Mouse (Mus musculus): ENCODE measurements at regions not wholly inside any gene's neighbourhood (a gene's known extent, or its start where the extent isn't known, plus 50 kb on each side); places are given as distances from the start of the nearest gene placed in this dataset.
"Not testable (repeated sequence)": the region's sequence is repeated elsewhere in the genome, so short reads cannot be mapped to it uniquely, and the experiment has no call there.

DNA sequence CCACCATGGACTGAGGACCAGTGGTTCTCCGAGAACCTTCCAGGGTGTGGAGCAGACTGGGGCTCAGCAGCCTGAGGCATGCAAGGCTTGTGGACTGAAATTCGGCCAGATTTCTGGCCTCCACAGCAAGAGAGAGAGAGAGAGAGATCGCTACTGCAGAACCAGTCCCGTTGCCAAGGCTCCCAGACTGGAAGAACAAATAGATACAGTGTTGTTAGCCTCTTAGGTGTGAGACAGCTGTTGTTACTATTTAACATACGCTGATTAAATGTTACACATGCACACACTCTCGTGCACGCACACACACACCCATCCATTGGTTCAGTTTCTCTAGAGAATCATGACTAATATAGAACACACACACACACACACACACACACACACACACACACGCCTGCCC lies 133.4 kb upstream of the Ajap1 start:
- in situ Hi-C loops (cut with MboI, MseI), result no loop called here

DNA sequence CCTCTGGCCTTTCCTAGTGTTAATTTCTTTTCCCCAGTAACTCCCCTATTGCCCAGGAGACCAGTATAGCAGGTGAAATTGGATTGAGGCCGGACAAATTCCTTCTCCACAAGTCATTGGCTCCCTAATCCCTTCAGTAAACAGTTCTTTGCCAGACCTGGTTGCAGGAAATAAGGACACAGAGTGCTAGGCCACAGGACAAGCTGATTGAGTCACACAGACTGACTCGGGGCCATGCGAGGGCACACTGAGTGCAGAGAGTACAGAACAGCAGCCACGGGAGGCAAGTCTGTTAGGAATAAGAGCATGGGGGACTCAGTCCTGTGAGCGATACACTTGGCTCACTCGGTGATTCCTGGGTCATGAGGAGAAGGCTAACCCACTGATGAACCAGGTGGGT lies 134.3 kb upstream of the Ajap1 start:
- in situ Hi-C loops (cut with MboI, MseI), result no loop called here

DNA sequence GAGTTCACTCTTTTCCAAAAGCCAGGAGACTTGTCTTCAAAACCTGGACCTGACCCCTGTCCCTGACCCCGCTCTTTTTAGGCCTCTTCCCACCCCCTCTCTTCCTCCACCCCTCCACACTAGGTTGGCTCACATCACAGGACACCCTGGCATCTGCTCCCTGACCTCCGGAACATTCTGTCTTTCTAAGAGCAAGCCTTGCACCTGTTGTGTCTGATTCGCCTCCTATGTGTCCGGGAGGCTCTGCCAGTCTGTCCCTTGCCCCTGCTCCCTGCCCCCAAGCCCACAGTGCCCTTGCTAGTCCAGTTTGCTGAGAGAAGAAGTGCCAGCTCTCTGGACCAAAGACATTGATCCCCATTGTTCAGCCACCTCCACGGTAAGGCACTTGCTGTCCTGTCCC lies 138.3 kb upstream of the Ajap1 start:
- in situ Hi-C loops (cut with MboI, MseI), result loop anchor here in 1 of 2 experiments (10.0 kb wide), 1 partner anchor 1384 kb away; no protein-coding TSS in a partner anchor

DNA sequence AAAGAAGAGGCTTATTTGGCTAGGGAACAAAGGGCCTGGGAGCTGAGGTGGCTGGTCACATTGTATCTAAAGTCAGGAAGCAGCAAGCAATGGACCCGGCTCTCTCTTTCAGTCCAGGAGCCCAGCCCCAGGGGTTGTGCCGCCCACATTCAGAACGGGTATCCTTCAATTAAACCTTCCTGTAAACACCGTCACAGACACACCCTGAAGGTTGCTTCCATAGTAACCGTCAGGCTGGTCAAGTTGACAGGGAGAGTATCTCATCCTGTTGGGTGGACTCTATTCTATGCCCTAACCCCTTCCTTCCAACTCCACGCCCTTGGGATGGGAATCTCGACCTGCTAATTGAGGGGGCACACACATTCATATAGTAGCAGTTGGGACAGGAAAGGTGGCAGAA lies 148.6 kb upstream of the Ajap1 start:
- in situ Hi-C loops (cut with MboI, MseI), result no loop called here

DNA sequence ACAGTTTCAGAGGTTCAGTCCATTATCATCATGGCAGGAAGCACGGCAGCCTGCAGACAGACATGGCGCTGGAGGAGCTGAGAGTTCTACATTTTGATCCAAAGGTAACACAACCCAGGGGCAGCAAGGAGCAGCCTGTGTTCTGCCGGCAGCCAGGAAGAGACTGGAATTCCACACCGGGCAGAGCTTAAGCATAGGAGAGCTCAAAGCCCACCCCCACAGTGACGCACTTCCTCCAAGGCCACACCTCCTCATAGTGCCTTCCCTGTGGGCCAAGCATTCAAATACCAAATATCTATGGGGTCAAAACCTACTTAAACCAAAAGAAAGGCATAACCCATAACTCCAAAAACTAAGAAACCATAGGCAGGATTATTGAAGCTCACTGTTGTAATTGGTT lies 149.4 kb upstream of the Ajap1 start:
- in situ Hi-C loops (cut with MboI, MseI), result no loop called here

DNA sequence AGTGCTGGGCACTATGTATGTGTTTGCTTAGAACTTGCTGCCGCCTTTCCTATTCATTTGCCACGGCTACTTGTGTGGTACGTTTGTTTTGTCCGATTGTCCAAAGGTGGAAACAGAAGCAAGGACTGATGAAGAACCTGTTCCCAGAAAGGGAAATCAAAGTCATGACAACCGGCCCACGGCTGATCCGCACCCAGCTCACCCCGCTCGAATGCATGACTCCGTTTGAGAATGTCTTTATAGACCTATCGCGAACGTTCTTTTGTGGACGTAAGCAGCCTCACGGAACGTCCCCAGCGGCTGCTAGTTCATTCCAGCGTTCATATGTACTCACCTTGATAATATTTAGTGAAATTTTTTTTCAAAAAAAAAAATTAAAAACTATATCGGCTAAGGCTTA lies 149.9 kb upstream of the Ajap1 start:
- in situ Hi-C loops (cut with MboI, MseI), result no loop called here

DNA sequence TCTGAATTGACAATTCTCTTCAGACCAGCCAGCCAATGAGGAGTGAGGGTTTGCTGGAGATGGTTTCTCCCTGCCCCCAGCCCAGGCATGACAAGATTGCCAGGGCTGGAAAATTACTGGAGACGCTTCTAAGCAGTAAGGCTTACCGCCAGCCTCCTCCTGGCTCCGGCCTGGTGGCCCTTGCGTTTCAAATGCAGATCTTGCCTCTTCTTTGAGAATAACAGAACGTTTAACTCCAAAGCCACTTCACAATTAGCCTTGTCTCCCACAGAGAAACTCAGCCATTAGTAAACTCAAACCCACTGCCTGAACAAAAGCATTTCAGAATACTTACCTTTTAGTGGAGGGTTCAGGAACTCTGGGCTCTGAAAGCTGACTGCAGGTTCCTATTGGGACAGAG lies 150.6 kb upstream of the Ajap1 start:
- in situ Hi-C loops (cut with MboI, MseI), result no loop called here

DNA sequence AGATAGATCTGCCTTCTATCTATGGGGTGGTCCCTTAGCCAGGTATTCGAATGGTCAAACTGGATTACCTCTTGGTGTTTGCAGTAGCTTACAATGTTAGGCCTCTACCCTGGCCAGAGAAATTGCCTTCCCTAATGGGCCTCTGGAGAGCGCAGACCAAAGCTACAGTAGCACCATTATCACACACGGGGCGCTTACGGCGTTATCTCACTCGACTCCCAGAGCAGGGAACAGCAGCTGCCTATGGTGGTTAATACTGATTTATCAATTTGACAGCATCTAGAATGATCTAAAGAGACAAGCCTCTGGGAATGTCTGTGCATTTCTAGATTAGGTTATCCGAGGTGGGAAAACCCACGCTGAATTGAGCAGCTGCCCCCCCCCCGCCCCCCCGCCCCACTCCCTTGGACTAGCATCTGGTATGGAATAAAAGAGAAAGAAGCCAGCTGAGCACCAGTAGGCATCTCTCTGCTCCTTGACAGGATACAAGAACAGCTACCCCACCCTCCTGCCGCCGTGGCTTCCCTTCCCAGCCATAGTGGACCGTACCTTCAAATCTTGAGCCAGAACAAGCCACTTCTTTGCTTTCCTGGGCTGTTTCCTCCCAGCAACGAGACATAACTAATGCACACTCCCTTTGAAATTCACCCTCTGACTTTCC lies 151.7 kb upstream of the Ajap1 start:
- in situ Hi-C loops (cut with MboI, MseI), result no loop called here

DNA sequence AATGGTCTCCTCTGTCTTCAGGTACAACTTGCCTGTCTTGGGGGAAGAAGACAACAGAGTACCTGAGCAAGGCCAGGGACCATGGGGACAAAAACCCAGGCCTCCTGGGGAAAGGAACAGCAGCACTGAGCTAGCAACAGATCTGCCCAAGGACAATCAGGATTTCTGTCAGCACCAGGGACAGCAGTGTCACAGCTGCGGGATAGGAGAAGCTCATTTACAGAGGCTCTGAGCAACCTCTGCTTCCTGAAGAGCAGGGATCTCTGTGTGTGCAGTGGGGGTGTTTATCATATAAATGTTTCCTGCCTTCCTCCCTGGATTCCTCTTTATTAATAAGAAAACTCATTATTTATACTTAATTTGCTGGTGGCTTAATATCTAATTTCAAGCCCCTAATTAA lies 155.4 kb upstream of the Ajap1 start:
- in situ Hi-C loops (cut with MboI, MseI), result no loop called here

DNA sequence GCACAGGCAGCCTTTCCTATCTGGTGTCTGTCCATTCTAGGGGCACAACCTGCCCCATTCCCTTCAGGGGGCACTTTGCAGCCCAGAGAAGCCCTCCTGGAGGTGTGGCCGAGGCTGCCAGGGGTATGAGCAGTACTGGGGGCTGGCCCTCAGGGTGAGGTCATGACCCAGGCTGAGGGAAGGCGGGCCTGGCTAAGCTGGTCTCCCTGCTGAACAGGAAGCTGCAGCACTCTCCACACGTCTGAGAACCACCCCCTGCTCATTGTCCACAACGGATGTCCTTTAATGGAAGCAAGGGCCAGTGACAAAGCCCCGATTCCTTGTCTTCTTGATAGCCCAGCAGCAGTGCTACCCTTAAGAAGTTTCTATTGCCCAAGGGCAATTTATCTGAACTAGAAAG lies 169.2 kb upstream of the Ajap1 start:
- in situ Hi-C loops (cut with MboI, MseI), result no loop called here

DNA sequence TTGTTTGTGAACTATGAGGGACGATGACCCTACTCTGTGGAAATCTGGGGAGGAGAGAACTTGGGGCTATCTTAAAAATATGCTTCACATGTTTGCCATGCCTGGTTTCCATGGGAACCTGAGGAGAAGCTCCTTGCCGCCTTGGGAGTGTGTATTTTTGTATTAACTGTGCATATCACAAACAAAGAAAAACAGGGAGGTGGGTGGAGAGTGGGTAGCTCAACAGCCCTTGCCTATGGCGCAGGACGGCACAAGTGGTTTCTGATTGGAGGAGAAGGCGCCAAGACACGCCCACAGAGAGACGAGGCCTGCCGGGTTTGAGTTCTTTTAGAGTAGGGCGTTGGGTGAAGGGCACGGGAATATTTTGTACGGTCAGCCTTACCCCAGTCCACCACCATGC lies 170.2 kb upstream of the Ajap1 start:
- in situ Hi-C loops (cut with MboI, MseI), result no loop called here

DNA sequence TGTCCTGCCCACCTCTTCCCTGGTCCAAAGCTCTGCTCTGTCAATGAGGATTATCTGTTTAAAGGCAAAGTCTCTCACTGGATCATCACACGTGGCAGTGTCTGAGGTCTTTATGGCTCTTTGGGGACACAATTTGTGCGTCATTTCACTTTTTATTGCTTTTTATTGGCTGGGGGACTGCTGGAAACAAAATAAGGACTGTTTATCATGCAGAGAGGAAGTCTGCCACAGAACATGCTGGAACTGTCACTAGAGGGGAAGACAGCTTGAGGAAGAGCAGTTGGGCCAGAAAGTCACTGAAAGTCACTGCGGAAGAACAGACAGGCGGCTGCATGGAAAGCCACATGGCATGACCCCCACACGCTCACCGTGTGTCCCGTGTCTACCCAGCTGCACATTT lies 180.1 kb upstream of the Ajap1 start:
- in situ Hi-C loops (cut with MboI, MseI), result loop anchor here in 1 of 2 experiments (5.0 kb wide), 1 partner anchor 40 kb away; no protein-coding TSS in a partner anchor

DNA sequence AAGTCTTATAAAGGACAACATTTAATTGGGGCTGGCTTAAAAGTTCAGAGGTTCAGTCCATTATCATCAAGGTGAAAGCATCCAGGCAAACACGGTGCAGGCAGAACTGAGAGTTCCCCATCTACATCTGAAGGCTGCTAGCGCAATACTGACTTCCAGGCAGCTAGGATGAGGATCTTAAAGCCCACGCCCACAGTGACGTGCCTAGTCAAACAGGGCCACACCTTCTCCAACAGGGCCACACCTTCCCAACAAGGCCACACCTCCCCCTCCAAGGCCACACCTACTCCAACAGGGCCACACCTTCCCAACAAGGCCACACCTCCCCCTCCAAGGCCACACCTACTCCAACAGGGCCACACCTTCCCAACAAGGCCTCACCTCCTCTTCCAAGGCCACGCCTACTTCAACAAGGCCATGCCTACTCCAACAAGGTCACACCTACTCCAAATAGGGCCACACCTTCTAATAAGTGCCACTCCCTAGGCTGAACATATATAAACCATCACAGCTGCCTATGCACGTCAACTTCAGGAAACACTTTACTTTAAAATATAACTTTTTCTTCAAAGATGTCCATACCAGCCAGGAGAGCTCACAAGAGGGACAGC lies 184.1 kb upstream of the Ajap1 start:
- in situ Hi-C loops (cut with MboI, MseI), result not testable (repeated sequence)

DNA sequence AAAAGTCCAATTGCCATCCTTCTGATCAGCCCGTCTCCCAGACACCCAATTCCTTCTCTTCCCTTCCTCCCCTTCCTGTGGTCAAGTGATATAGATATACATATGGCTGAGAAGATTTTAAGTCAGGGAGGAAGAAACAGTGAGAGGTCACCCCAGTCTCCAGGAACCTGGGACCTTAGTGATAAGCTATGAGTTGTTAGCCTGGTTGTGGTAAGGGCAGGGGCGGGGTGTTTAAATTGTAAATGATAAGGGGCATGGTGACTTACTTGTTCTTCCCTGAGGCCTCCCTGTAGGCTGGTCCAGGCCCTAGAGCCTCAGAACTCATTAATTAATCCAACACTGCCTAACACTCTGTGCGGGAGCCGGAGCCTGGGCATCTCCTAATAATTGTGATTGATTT lies 186.5 kb upstream of the Ajap1 start:
- in situ Hi-C loops (cut with MboI, MseI), result no loop called here

DNA sequence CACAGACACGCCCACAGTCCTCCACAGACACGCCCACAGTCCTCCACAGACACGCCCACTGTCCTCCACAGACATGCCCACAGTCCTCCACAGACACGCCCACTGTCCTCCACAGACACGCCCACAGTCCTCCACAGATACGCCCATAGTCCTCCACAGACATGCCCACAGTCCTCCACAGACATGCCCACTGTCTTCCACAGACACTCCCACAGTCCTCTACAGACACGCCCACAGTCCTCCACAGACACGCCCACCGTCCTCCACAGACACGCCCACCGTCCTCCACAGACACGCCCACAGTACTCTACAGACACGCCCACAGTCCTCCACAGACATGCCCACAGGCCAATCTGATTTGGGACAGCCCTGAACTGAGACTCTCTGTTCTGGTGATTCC lies 187.6 kb upstream of the Ajap1 start:
- in situ Hi-C loops (cut with MboI, MseI), result no loop called here

DNA sequence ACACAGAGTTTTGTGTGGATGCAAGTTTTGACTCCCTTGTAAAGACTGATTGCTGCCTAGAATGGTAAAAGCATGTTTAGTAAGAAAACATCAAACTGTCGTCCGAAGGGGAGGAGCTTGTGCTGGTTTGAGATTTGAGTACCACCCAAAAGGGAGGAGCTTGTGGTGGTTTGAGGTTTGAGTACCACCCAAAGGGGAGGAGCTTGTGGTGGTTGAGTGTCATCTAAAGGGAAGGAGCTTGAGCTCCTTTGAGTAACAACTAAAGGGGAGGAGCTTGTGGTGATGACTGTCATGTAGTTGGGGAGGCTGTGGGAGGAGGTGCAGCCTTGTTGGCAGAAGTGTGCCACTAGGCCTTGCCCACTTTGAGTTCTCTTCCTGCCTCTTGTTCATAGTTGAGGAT lies 192.8 kb upstream of the Ajap1 start:
- in situ Hi-C loops (cut with MboI, MseI), result no loop called here

DNA sequence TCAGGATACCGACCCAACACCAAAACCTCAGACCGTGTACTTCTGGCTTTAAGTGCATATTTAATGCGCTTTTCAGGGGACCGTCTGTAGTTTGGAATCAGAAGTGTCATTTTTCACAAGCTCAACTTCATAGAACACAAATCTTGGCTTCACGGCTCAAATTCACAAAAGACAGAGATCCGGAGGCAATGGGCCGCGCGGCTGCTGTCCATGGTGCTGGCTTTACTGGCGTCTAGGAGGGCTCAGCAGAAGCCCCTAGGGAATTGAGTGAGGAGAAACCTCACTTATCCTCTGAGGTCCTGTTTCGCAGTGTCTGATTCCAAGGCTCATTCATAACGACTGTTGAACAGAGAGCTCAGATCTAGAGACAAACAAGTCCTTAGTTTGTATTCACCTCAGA lies 196.5 kb upstream of the Ajap1 start:
- in situ Hi-C loops (cut with MboI, MseI), result no loop called here

DNA sequence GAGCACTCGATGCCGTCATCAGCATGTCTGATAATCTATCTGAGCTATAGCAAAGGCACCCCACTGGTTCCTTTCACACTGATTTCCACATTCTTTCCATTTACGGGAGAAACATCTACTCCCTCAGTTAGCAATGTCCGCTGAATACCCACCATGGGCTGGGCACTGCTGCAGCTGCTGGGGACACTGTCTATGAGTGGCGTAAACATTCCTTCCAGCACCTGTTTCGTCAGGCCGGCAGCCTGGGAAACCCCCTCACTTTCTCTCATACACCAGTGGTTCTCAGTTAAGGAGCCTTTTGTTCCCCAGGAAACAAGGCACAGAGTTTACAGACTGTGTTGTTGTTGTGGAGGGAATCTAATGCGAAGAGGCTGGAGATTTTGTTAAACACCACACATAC lies 205.8 kb upstream of the Ajap1 start:
- in situ Hi-C loops (cut with MboI, MseI), result no loop called here

DNA sequence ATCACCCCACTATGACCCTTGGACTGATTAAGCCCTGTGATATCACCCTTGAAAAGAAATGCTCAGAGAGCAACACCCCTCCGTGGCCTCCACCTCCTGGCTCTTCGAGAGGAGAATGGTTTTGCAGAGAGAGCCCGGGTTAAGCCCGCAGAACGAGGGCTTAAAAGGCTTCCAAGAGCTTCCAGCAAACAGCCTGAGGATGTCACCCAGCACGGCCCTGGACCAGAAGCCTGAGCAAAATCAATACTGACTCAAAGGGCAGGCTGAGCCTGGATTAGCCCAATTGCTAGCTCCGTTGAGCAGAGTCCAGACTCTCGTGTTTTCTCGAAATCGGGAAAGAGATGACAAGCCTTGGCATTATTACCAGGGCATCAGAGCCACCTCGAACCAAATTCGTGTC lies 211.3 kb upstream of the Ajap1 start:
- in situ Hi-C loops (cut with MboI, MseI), result no loop called here

DNA sequence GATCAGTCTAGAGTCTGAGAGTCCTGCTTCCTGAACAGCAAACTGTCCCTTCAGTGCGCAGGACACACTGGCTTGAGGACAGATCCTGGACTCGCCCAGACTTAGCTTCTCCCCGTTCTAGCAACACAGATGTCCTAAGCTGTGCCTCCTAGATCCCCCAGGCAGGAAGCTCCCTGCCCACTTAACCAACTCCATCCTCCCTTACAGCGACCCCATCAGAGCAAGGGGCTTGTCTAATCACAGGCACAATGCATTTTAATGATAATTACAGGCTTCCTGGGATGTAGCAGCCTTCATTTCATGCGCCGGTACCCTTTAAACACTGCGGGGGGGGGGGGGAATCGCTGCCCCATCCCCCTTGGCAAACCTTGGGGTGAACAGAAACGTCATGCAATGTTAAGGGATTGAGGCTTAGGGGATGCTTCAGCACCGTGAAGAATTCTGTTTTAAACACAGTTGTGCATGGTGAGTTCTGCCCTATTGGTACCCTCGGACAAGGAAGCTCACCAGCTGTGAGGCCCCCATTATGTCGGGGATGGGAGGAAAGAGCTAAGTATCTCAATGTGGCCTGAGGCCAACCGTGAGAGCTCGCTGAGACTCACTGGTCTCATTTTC lies 213.9 kb upstream of the Ajap1 start:
- in situ Hi-C loops (cut with MboI, MseI), result no loop called here

DNA sequence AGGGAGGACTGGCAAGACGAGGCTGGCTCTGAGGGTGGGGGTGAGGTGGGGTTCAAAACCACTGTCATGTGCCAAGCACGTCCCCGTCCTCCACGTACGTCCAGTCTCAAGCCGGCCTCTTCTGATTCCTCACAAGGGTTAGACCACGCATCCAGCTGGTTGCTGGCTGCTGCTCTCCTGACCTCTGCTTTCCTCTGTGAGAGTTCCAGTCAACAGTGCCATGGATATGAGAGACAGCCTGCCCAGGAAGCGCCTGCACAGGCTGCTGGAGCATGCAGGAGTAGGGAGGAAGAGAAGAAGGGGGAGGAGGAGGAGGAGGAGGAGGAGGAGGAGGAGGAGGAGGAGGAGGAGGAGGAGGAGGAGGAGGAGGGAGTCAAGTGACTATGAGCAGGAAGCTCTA lies 224.6 kb upstream of the Ajap1 start:
- in situ Hi-C loops (cut with MboI, MseI), result no loop called here

DNA sequence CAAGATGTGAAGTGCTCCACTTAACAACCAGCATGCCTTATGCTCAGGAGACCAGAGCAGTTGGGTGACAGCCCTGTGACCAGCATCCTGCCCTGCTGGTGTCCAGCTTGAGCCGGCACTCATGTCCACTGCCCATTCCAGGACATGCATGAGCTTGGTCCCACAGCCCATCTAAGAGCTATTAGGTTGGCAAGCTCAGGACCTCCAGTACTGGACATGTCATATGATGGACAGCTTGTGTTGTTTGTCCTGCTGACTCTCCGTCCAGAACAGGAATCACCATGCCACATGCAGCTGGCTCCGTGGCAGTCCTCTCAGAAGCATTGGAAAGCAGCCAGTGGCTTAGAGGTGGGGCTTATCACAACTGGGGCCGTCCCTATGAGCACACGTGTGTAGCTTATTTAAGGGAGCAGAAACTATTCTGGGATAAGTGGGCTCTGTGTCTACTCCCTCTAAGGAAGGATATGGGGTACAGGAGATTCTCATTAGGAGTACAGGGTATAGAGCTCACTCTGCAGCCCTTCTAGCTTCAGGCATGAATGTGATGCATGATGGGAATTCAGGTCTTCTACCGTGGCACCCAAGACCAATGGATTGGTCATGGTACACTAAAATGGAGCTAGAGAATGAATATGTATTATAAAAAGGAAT lies 232.5 kb upstream of the Ajap1 start:
- in situ Hi-C loops (cut with MboI, MseI), result no loop called here

DNA sequence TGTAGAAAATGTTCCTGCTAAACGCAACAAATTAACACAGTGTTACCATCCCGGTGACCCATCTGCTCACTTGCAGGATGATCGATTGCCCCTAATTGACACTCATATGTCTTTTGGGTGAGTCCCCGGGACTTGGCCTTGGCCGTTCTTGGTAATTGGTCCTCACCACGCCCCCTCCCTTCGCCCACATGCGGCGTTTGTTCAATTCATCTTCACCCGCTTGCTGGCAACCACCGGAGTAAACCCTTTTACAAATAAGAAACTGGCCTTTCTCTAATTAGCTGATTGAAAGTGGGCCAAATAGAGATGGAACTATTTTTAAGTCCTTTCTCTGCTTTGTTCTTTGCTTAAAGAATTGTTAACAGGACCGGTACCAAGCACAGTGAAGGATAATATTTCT lies 234.7 kb upstream of the Ajap1 start:
- in situ Hi-C loops (cut with MboI, MseI), result no loop called here
